Mouse (Mus musculus): Measurements from ENCODE around the gene Taar3.

The Taar3 gene

GRCm38 (mm10) chr10:23949508-23950005 is at the start of gene Taar3:
Gene Taar3 (plus strand): TSS chr10:23949558.
- DNase-seq = no peak

- no peak for DNase-seq
Measured at GRCm38 (mm10) chr10:23901119-23901518, 48.2 kb upstream of the Taar3 start.

- DNase-seq = no peak
Measured at GRCm38 (mm10) chr10:23905661-23906060, 43.7 kb upstream of the Taar3 start.

GRCm38 (mm10) chr10:23920056-23920455 is 29.3 kb upstream of the Taar3 start, which contains the start of gene Taar1:
Gene Taar1 (plus strand): TSS chr10:23920356.
- DNase-seq = no peak

- no peak for DNase-seq
Measured at GRCm38 (mm10) chr10:23922468-23922867, 26.9 kb upstream of the Taar3 start.

- DNase-seq = no peak
Measured at GRCm38 (mm10) chr10:23923941-23924340, 25.4 kb upstream of the Taar3 start.

GRCm38 (mm10) chr10:23937613-23938012 is 11.7 kb upstream of the Taar3 start:
- DNase-seq = no peak

GRCm38 (mm10) chr10:23938312-23938711 is 11.0 kb upstream of the Taar3 start, which contains the start of gene Taar2:
Gene Taar2 (plus strand): TSS chr10:23938572.
- DNase-seq = no peak

GRCm38 (mm10) chr10:23942465-23942864 is 6.9 kb upstream of the Taar3 start:
- no peak for DNase-seq

GRCm38 (mm10) chr10:23948026-23948425 is 1.3 kb upstream of the Taar3 start:
- no peak for DNase-seq

- no peak for DNase-seq
Measured at GRCm38 (mm10) chr10:23951714-23952113, 2.4 kb downstream of the Taar3 start.

GRCm38 (mm10) chr10:23959071-23959470 is 9.7 kb downstream of the Taar3 start:
- DNase-seq = peak; percentile 59

- DNase-seq = no peak
Measured at GRCm38 (mm10) chr10:23960444-23960915, 11.1 kb downstream of the Taar3 start, which contains the start of gene Taar4. Gene Taar4 (plus strand): TSS chr10:23960494.

GRCm38 (mm10) chr10:23963444-23963843 is 14.1 kb downstream of the Taar3 start:
- no peak for DNase-seq

- DNase-seq = no peak
Measured at GRCm38 (mm10) chr10:23964921-23965610, 15.7 kb downstream of the Taar3 start.

- no peak for DNase-seq
Measured at GRCm38 (mm10) chr10:23970656-23971165, 21.4 kb downstream of the Taar3 start, which contains the start of gene Taar5. Gene Taar5 (plus strand): TSS chr10:23970706.

GRCm38 (mm10) chr10:23971256-23971655 is 21.9 kb downstream of the Taar3 start:
- no peak for DNase-seq

GRCm38 (mm10) chr10:23977958-23978357 is 28.6 kb downstream of the Taar3 start:
- DNase-seq = no peak

GRCm38 (mm10) chr10:23978901-23979705 is 29.7 kb downstream of the Taar3 start:
- peak; percentile 73 for DNase-seq

GRCm38 (mm10) chr10:23985546-23985945 is 36.2 kb downstream of the Taar3 start, which contains the start of gene Taar6:
Gene Taar6 (minus strand): TSS chr10:23985646.
- DNase-seq = no peak

- DNase-seq = no peak
Measured at GRCm38 (mm10) chr10:23986419-23986818, 37.1 kb downstream of the Taar3 start.

GRCm38 (mm10) chr10:23993381-23993780 is 44.0 kb downstream of the Taar3 start, which contains the start of gene Taar7a:
Gene Taar7a (minus strand): TSS chr10:23993481.
- DNase-seq = no peak

- DNase-seq = no peak
Measured at GRCm38 (mm10) chr10:23999639-24000038, 50.3 kb downstream of the Taar3 start, which contains the start of gene Taar7b. Gene Taar7b (plus strand): TSS chr10:23999939.

All from kidney, adult 11 months (tissue).